Mouse (Mus musculus) thymus, adult 2 months (tissue): ENCODE data around the gene Pigv. TPM values are rescaled to one million over a fixed set of nuclear protein-coding genes. Genes with fewer than 3 reads are reported as not detected.

ENCODE experiments used
- DNase-seq: peaks from one replicate; pipeline ENCODE4 v3.0.0; 2021
- H3K27ac ChIP-seq: fragments of 200-500 bp; 2 replicates; pipeline ENCODE4 v1.5.1; 2012; ENCODE audit warnings: low read length, control low read depth; ENCODE audit not compliant: control insufficient read depth, insufficient read depth
- H3K27me3 ChIP-seq: fragments of 200-500 bp; 2 replicates; pipeline ENCODE4 v1.6.1; 2012; ENCODE audit warnings: mild to moderate bottlenecking, low read length, moderate library complexity, mixed read lengths; ENCODE audit not compliant: control insufficient read depth, insufficient read depth
- H3K36me3 ChIP-seq: fragments of 200-500 bp; 2 replicates; pipeline ENCODE4 v1.6.1; 2012; ENCODE audit warnings: mild to moderate bottlenecking, low read length, moderate library complexity; ENCODE audit not compliant: control insufficient read depth, insufficient read depth
- H3K4me1 ChIP-seq: fragments of 200-500 bp; replicated peaks from 2 replicates; pipeline ENCODE4 v1.6.1; 2012; ENCODE audit warnings: low read length; ENCODE audit not compliant: control insufficient read depth, insufficient read depth
- H3K4me3 ChIP-seq: fragments of 200-500 bp; 2 replicates; pipeline ENCODE4 v1.5.1; 2012; ENCODE audit warnings: mild to moderate bottlenecking, low read length, control low read depth, moderate library complexity; ENCODE audit not compliant: control insufficient read depth, insufficient read depth
- CTCF ChIP-seq: fragments of 200-500 bp; IDR thresholded peaks from 2 replicates; pipeline ENCODE4 v1.5.1; 2012; ENCODE audit warnings: mild to moderate bottlenecking, control low read depth, low read length, moderate library complexity, borderline replicate concordance; ENCODE audit not compliant: control insufficient read depth, poor library complexity, insufficient read depth; ENCODE audit errors: extremely low read depth
- POLR2A ChIP-seq: fragments of 200-500 bp; IDR thresholded peaks from 2 replicates; pipeline ENCODE4 v1.6.1; 2012; ENCODE audit warnings: mild to moderate bottlenecking, low read length, control low read depth, moderate library complexity; ENCODE audit not compliant: control insufficient read depth, poor library complexity, insufficient read depth; ENCODE audit errors: extremely low read depth
- WGBS: fragments of 180-500 bp; shearing (Covaris S2); methylation state at CpG from one replicate; pipeline ENCODE4 v1.1.7; 2018; 5-methylcytosine and 5-hydroxymethylcytosine counted together
- polyA plus RNA-seq: library from polyadenylated mRNA; depleted of rRNA; stranded (reverse); fragments of >200 nt; gene quantifications from 2 replicates; pipeline ENCODE4 v1.2.3, GENCODE M21; 2012

The Pigv gene
- polyA plus RNA-seq, 1 experiment: 24.8 TPM

DNA sequence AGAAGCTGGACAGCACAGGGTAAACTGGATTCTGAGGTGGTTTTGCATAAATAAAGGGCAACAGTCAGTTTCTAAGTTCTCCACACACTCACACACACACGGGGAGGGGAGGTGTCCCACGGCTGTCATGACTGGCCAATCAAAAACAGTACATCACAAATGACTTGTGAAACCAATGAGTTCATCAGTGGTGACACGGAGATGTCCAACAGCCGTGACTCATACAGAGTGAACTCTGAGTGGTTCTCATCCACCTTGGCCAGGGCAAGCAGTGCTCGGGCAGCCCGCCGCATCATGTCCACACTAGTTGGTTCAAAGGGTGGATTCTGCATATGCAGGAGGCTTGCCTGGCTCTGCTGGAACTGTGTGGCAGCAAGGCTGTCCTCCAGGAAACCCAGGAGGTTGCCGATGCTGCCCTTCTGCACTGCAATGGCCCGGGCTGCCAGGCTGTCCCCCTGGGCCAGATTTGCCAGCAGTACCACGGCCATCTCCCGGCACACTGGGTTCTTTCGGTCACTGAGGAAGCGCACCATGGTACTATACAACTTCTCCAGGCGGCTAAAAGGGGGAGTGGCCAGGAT is 7.8 kb upstream of the Pigv start:
- Histone ChIP-seq H3K36me3 (peaks cover 60% of the 10 kb centered on the region), H3K27me3 (no peaks in the 10 kb centered on the region), H3K27ac (no peak overlapping the region), H3K4me3 (no peak overlapping the region), H3K4me1 (no peaks in the 10 kb centered on the region)
- no peak for TF ChIP-seq POLR2A
- TF ChIP-seq CTCF: no peak
- 93% methylated on average over 14 of the region's 14 CpGs for WGBS
- DNase-seq: no peak

DNA sequence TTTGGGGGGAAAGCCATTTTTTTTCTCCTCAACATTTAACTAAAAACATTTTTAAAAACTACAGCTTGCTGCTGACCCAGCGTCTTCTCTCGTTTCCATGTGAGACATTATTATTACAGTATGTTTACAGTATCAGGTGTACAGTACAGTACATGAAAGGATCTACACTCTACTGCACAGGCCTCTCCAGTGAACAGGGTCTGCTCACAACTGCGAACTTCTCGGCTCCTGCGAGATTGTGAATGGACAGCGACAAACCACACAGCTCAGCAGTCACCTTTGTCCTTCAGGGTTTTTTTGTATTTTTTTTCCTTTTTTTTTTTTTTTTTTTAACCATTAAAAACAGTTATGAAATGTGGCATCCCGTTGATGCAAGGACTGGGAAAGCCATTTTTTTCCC is 7.2 kb upstream of the Pigv start:
- DNase-seq: no peak
- 84% methylated on average over 7 of the region's 7 CpGs for WGBS
- Histone ChIP-seq H3K4me3 (no peak overlapping the region), H3K4me1 (no peaks in the 10 kb centered on the region), H3K27me3 (no peaks in the 10 kb centered on the region), H3K27ac (no peak overlapping the region), H3K36me3 (peaks cover 53% of the 10 kb centered on the region)
- TF ChIP-seq CTCF (no peak), POLR2A (no peak)

DNA sequence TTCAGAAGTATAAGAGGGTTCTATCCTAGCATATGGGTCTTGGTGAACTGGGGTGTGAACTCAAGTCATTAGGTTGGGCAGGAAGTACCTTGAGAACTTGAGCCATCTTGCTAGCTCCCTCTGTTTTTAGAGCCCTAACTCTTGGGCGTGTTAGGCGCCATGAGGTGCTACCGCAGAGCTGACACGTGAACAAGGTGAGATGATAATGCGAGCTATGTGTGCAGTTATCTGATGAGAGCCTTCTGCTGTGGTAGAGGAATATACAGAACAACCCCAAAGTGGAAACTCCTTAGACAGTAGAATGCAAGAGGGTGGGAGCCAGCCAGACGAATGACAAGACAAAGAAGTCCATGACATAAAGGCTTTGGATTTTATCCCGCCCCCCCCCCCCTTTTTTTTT is 4.8 kb upstream of the Pigv start:
- Histone ChIP-seq H3K4me1 (peaks cover 13% of the 10 kb centered on the region), H3K27ac (no peak overlapping the region), H3K27me3 (no peaks in the 10 kb centered on the region), H3K4me3 (no peak overlapping the region), H3K36me3 (peaks cover 32% of the 10 kb centered on the region)
- DNase-seq: no peak
- 81% methylated on average over 7 of the region's 7 CpGs for WGBS
- TF ChIP-seq CTCF: no peak
- no peak for TF ChIP-seq POLR2A

DNA sequence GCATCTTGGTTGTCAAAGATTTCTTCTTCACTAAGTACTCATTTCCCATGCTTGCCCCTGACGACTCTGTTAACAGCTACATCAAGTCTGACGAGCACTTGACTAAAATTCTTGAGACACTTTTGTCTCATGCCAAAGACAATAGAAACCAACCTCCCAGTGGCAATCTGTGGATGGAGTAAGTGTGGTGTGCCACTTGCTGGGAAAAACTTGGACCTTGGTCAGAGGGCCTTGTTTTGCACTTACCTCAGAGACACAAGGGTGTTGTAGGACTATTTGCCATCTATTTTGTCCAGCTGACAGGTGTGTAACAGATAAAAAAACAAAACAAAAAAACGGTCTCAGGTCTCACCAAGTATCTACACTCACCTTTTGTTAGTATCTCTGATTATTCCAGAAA is 3.7 kb upstream of the Pigv start:
- Histone ChIP-seq H3K36me3 (peaks cover 21% of the 10 kb centered on the region), H3K4me1 (peaks cover 15% of the 10 kb centered on the region), H3K27me3 (no peaks in the 10 kb centered on the region), H3K27ac (no peak overlapping the region), H3K4me3 (no peak overlapping the region)
- WGBS: 66% methylated on average over 3 of the region's 3 CpGs
- TF ChIP-seq CTCF: no peak
- no peak for DNase-seq

DNA sequence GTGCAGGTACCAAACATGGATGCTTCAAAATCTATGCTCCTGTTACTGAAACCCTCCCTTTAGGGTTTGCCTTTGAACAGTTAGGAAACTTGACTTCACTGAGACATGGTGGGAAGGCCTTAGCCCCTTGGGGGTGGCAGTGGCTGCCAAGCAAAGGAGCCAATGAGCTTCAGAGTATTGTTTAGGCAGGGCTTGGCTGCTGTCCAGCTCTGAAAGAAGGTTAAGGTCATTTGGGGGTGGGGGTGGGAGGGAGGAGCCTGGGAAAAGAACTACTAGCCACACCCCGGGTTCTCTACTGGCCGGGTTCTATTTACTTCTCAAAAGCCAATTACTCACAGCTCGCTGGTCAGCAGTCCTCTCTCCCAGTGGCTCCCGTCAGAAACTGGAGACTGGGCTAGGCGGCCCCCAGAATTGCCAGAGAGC is 3.2 kb upstream of the Pigv start:
- TF ChIP-seq CTCF (no peak), POLR2A (no peak)
- 57% methylated on average over 5 of the region's 5 CpGs for WGBS
- no peak overlapping the region for H3K4me3 ChIP-seq
- H3K27ac ChIP-seq: no peak overlapping the region
- no peaks in the 10 kb centered on the region for H3K27me3 ChIP-seq
- peaks cover 16% of the 10 kb centered on the region for H3K36me3 ChIP-seq
- DNase-seq: no peak
- H3K4me1 ChIP-seq: peaks cover 15% of the 10 kb centered on the region

DNA sequence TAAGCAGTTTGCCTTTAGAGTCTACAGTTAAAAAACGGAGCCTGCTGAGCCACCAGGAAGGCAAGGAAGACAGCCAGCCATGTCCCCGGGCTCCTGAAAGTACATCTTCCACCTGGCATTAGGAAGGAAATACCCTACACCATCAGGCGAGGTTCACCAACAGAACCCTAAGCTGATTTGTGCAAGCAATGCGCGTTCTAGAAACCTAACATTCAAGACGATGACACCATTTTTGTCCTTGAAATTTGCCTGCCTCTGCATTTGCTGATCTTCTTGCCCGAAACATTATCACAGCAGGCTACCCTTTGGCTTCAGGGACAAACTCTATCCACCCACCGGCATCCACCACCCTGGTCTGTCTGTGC is 1.9 kb upstream of the Pigv start:
- DNase-seq: no peak
- Histone ChIP-seq H3K4me3 (no peak overlapping the region), H3K36me3 (0 out of 2 replicates have a peak, but pooled peaks cover 5% of the 10 kb centered on the region), H3K4me1 (peaks cover 15% of the 10 kb centered on the region), H3K27ac (peak overlapping the region; percentile 27; the same call in 1 of the 2 replicates), H3K27me3 (no peaks in the 10 kb centered on the region)
- WGBS: 22% methylated on average over 8 of the region's 8 CpGs
- TF ChIP-seq CTCF (no peak), POLR2A (no peak)
